Mouse (Mus musculus): Measurements from ENCODE around the gene Ccl6. TPM values are rescaled to one million over a fixed set of nuclear protein-coding genes. Genes with fewer than 3 reads are reported as not detected.

The Ccl6 gene
- total RNA-seq, 2 experiments from 2014 or later: 1.4 to 1.9 TPM

GRCm38 (mm10) chr11:83593453-83593852 lies 566 bp upstream of the Ccl6 start:
- H3K27ac ChIP-seq: no peak overlapping the region
- intact Hi-C loops (cut with DNase I): no loop called here
- DNase-seq (ENCODE audit: extremely low spot score in 1 of 2, low spot score in 2 of 2): no peak
- TF ChIP-seq CTCF (IDR thresholded peaks at IDR 0.05): no peak
- H3K4me3 ChIP-seq: no peak overlapping the region

GRCm38 (mm10) chr11:83584232-83584631 lies 8.7 kb downstream of the Ccl6 start:
- intact Hi-C loops (cut with DNase I): no loop called here
- no peak for DNase-seq (ENCODE audit: extremely low spot score in 1 of 2, low spot score in 2 of 2)
- H3K27ac ChIP-seq: no peak overlapping the region
- no peak overlapping the region for H3K4me3 ChIP-seq
- TF ChIP-seq CTCF (IDR thresholded peaks at IDR 0.05): no peak

GRCm38 (mm10) chr11:83583450-83583754 lies 9.5 kb downstream of the Ccl6 start:
- intact Hi-C loops (cut with DNase I): no loop called here
- no peak for DNase-seq (ENCODE audit: extremely low spot score in 1 of 2, low spot score in 2 of 2)
- H3K27ac ChIP-seq: no peak overlapping the region
- no peak for TF ChIP-seq CTCF (IDR thresholded peaks at IDR 0.05)
- no peak overlapping the region for H3K4me3 ChIP-seq

GRCm38 (mm10) chr11:83582626-83583449 lies 10.0 kb downstream of the Ccl6 start:
- intact Hi-C loops (cut with DNase I): no loop called here
- no peak overlapping the region for H3K27ac ChIP-seq
- H3K4me3 ChIP-seq: no peak overlapping the region
- TF ChIP-seq CTCF (IDR thresholded peaks at IDR 0.05): no peak
- no peak for DNase-seq (ENCODE audit: extremely low spot score in 1 of 2, low spot score in 2 of 2)

DNA sequence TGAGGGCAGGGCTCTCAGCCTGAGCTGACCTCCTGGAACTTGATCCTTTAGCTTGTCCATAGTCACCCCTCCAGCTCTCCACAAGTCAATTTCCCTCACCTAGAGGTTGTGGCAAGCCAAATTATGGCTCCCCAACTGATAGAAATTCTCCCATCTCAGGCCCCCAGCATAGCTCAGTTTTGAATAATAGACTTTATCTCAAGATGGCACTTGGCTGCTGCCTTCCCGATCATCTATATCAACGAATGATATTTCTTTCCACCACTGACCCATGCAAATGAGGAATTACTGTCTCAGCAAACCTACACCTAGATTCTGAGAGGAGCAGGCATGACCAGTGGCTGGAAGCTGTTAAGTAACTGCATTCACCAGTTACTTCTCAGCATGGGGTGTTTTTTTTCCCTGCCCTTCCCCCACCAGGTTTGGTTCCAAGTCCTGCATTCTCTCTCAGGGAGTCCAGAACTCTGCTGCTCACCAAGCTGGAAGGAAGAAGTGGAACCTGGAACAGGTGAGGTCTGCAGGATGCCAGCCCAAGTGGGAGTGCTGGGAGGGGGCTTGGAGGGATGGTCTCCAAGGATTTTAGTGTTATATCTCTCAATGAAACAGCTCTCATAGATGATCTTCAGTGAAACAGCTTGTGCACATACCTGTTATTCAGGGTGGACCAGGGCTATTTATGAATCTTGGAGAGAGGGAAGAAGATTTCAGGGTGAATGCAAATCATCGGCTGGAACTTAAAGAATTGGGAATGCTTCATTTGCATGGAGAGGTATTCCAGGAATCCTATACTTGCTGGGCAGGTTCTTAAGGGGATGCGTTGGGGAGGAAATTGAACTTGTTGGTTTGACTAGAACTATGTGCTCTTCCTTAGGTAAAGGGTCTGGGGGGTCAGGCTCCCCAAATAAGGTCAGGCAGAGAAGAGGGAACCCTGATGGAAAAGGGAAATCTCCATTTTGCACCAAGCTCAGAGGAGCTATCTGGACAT lies 11.0 kb downstream of the Ccl6 start:
- H3K27ac ChIP-seq: no peak overlapping the region
- no peak for TF ChIP-seq CTCF (IDR thresholded peaks at IDR 0.05)
- DNase-seq (ENCODE audit: extremely low spot score in 1 of 2, low spot score in 2 of 2): no peak
- H3K4me3 ChIP-seq: no peak overlapping the region
- intact Hi-C loops (cut with DNase I): no loop called here

DNA sequence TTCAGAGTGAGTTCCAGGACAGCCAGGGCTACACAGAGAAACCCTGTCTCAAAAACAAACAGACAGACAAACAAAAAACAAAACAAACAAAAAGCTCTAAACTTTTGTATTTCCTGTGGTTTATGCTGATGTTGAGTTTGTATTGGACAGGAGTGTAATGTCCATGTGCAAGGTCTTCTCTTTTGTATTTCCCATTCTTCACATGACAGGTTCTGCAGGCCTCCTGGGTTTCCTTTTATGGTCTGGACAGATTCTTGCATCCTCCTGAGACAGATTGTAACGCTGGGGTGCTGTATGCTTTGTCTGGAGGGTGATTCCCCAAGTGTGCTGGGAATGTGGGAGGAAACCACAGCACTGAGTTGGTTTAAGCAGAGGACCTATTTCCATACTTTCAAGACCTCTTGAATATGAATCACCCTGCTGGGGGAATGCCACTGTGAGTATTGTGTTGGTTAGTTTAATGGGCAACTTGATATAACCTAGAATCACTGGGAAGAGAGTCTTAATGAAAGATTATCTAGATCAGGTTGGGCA lies 12.1 kb downstream of the Ccl6 start:
- DNase-seq (ENCODE audit: extremely low spot score in 1 of 2, low spot score in 2 of 2): no peak
- no peak overlapping the region for H3K27ac ChIP-seq
- TF ChIP-seq CTCF (IDR thresholded peaks at IDR 0.05): no peak
- intact Hi-C loops (cut with DNase I): no loop called here
- no peak overlapping the region for H3K4me3 ChIP-seq

DNA sequence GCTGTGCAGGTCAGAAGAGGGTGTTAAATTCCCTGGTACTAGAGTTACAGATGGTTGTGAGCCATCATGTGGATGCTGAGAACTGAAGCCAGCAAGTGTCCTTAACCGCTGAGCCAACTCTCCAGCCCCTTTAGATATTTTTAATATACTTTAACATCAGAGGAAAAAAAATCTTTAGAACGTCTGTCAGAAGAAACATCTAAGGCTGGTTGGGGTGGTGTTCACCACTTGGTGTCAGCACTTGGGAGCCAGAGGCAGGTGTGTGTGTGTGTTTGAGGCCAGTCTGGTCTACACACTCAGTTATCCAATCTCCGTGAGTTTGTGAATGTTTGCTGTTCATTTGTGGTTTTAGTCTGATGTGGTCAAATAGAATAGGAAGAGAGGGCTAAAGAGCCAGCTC lies 13.9 kb downstream of the Ccl6 start:
- H3K27ac ChIP-seq: no peak overlapping the region
- TF ChIP-seq CTCF (IDR thresholded peaks at IDR 0.05): no peak
- DNase-seq (ENCODE audit: extremely low spot score in 1 of 2, low spot score in 2 of 2): no peak
- intact Hi-C loops (cut with DNase I): no loop called here
- no peak overlapping the region for H3K4me3 ChIP-seq

- no peak for DNase-seq (ENCODE audit: extremely low spot score in 1 of 2, low spot score in 2 of 2)
- no peak within 1 kb of the TSS for H3K4me3 ChIP-seq
- no peak for TF ChIP-seq CTCF (IDR thresholded peaks at IDR 0.05)
- intact Hi-C loops (cut with DNase I): no loop called here
- H3K27ac ChIP-seq: no peak within 1 kb of the TSS
Measured at GRCm38 (mm10) chr11:83578186-83578760, 14.6 kb downstream of the Ccl6 start, which contains the start of gene Ccl9. TSS of gene Ccl9 (minus strand) at chr11:83578636.

DNA sequence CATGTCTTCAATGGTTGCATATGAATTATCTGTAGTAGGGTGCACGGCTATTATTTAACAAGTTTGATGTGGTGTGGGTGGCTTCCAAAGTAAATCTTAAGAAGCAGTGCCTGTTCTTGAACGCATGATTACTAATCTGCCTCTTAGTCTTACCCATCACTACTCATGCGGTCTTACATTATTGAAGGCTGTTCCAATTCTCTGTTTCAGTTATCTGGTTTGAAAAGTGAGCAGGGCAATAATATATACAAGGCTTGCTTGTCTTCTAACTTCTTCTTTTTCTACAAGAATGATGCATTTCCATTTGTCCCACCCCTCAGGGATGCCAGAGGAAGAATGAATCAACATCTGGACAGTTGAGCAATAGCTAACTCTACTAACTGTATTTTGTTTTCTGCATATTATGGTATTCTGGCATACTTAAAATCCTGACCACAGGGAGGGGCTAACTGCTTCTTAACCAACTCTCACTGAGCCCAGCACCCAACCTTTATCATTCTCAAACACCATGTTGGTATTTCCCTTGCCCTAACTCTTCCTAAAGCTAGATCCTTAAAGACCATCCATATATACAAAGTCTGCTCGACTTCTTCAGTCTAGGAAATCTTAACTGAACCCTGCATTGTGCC lies 15.8 kb downstream of the Ccl6 start:
- no peak overlapping the region for H3K4me3 ChIP-seq
- no peak for TF ChIP-seq CTCF (IDR thresholded peaks at IDR 0.05)
- intact Hi-C loops (cut with DNase I): no loop called here
- no peak for DNase-seq (ENCODE audit: extremely low spot score in 1 of 2, low spot score in 2 of 2)
- no peak overlapping the region for H3K27ac ChIP-seq

GRCm38 (mm10) chr11:83572834-83573233 lies 20.1 kb downstream of the Ccl6 start:
- H3K4me3 ChIP-seq: no peak overlapping the region
- intact Hi-C loops (cut with DNase I): no loop called here

GRCm38 (mm10) chr11:83572223-83572622 lies 20.7 kb downstream of the Ccl6 start:
- no peak for TF ChIP-seq CTCF (IDR thresholded peaks at IDR 0.05)
- intact Hi-C loops (cut with DNase I): no loop called here
- DNase-seq (ENCODE audit: extremely low spot score in 1 of 2, low spot score in 2 of 2): no peak
- no peak overlapping the region for H3K4me3 ChIP-seq
- no peak overlapping the region for H3K27ac ChIP-seq

More at GRCm38 (mm10) chr11:83572834-83573233, 20.1 kb downstream of the Ccl6 start:
- no peak for TF ChIP-seq CTCF (IDR thresholded peaks at IDR 0.05)
- DNase-seq (ENCODE audit: extremely low spot score in 1 of 2, low spot score in 2 of 2): no peak
- H3K27ac ChIP-seq: no peak overlapping the region

Data from left cerebral cortex, adult 2 months (tissue).